Mouse (Mus musculus): ENCODE results near the gene Olfr625-ps1.

GRCm38 (mm10) chr7:103671091-103671490 is 11.4 kb upstream of the Olfr625-ps1 start, which contains the start of gene Olfr624:
- no peak for TF ChIP-seq CTCF (IDR thresholded peaks at IDR 0.05)
- no peak for TF ChIP-seq EP300 (IDR thresholded peaks at IDR 0.05; ENCODE audit: insufficient read depth, low read depth, low read length)
